Mouse (Mus musculus): Measurements from ENCODE around the gene Msn. TPM values are rescaled to one million over a fixed set of nuclear protein-coding genes. Genes with fewer than 3 reads are reported as not detected.
A peak's percentile ranks its signal among the peaks of the same experiment; 100 is the strongest.

The Msn gene
- total RNA-seq (2021) = 100 to 1,000 TPM; 124 to 133 TPM

- intact Hi-C loops (cut with DNase I) = loop anchor here (2.0 kb wide), 2 partner anchors 35 to 69 kb away; no protein-coding TSS in a partner anchor
Observed at GRCm38 (mm10) chrX:96095509-96096499, at the start of gene Msn. Msn (plus strand) TSS chrX:96096042.

DNA sequence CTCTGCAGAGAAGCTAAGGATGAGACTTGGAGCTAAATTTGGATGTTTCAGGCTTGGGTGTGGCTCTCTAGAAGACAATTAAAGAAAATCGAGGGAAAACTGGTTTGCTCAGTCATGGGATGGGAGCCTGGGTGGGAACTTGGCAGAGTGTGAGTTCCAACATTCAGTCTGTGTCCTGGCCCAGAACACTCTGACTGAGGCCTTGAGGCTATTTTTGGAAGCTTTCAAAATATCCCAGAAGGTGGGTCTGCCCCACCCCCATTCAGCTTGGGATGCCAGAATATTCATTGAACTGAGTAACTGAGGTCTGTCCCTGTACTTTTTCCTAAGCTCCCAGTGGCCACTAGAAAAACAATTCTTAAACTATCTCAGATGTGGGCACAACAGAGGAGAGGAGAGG, 43.0 kb upstream of the Msn start:
- intact Hi-C loops (cut with DNase I) = no loop called here
- DNase-seq (ENCODE audit: low spot score) = peak; percentile 36

More at GRCm38 (mm10) chrX:96095509-96096499, at the start of gene Msn:
- peak; percentile 74 for DNase-seq (ENCODE audit: low spot score)

DNA sequence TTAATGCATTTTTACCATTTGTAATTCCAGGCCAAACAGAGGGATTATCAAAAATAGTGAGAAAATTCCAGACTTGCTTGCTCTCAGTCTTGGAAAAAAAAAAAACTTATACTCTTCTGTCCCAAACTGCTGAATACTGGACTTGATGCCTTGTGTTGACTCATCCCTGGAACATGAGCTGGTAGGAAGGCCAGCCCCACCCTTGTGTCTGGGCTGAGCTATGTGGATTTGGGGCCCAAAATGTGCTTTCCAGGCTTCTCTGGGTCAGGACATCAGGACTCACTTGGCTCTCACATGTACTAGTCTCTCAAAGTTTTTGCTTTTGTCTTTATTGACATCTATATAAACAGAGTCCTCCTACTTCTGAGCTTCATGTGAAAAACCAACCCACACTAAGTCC, 18.1 kb upstream of the Msn start:
- DNase-seq (ENCODE audit: low spot score) = no peak
- intact Hi-C loops (cut with DNase I) = no loop called here

DNA sequence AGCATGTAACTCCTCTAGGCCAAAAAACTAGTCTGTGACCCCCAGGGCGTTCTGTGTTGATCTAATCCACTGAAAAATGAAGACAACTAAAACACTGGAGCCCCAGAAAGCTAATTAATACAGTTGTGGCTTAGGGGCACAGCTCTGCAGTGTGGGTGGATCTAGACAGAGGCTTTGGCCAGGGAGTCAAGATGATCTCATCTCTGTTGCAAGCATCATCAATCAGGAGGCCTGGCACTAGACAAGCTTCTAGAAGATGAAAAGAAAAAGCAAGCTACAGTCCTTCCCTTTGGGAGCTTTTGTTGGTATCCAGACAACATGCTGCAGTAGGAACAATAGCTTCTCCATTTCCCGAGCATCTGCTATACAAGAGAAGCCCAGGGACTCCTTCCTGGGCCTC, 9.6 kb upstream of the Msn start:
- no peak for DNase-seq (ENCODE audit: low spot score)

GRCm38 (mm10) chrX:96096513-96097210, 820 bp downstream of the Msn start:
- DNase-seq (ENCODE audit: low spot score) = peak; percentile 11
- intact Hi-C loops (cut with DNase I) = loop anchor here (2.0 kb wide), 2 partner anchors 34 to 70 kb away; no protein-coding TSS in a partner anchor

More for the DNA sequence above, 9.6 kb upstream of the Msn start:
- intact Hi-C loops (cut with DNase I) = no loop called here

DNA sequence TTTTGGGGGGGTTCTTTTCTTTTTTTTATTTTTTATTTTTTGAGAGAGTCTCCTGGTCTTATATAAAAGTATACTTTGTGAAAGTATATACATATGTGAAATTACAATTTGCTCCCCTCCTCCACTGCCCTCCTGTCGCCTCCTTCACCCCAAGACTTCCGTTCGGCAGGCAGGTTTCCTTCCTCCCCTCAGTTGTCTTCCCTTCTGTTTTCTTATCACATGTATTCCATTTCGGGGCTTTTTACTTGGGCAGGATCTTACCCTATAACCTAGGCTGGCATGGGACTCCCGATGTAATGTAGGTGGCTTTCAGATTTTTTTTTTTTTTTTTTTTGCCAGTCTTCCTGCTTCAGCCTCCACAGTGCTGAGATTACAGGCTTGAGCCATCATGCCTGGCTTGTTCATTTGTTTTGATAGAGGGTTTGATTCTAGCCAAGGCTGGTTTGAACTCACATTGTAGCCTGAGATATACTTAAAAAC, 1.7 kb downstream of the Msn start:
- DNase-seq (ENCODE audit: low spot score) = no peak
- intact Hi-C loops (cut with DNase I) = loop anchor here (2.0 kb wide), 2 partner anchors 33 to 71 kb away; no protein-coding TSS in a partner anchor

- intact Hi-C loops (cut with DNase I) = no loop called here
- DNase-seq (ENCODE audit: low spot score) = no peak
Observed at GRCm38 (mm10) chrX:96099003-96099402, 3.2 kb downstream of the Msn start.

DNA sequence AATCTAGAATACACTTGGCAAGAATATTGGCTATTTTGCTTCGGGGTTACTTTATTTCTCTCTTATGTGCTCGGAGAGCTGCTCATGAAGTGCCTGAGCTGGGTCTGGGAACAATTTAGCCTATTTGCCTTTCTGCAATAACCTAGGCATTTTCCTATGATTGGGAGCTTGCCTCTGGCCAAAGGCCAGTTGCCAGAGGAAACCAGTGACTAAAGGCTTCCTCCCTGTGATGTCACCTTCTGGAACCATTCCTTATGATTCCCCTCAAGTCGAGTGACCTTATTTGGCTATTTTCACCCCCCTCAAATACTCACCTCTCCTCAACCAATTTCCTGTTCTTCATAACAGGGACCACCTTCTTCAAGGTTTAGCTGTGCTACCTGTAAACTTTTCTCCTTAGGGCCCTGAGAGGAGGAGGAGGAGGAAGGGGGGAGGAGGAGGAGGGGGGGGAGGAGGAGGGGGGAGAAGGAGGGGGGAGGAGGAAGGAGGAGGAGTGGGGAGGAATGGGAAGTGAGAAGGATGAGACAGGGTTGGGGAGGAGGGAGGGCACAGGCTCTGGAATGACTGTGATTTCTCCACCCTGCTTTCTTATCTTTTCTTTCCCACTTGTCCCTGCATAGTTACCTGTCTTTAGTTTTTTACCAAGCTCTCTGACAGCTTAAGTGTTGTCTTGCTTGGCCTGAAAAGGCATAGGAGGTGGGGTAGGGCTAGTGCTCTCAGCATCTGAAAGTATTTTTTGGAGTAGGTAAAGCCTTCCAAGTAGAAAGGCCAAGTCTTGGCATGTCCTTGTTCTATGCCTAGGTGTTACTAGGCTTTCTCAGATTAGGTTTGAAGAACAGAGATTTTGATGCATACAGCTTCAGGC, 11.8 kb downstream of the Msn start:
- DNase-seq (ENCODE audit: low spot score) = peak; percentile 46
- intact Hi-C loops (cut with DNase I) = no loop called here

- intact Hi-C loops (cut with DNase I) = no loop called here
- DNase-seq (ENCODE audit: low spot score) = no peak
Observed at GRCm38 (mm10) chrX:96113106-96113634, 17.3 kb downstream of the Msn start.

- DNase-seq (ENCODE audit: low spot score) = no peak
- intact Hi-C loops (cut with DNase I) = no loop called here
Observed at GRCm38 (mm10) chrX:96115501-96115900, 19.7 kb downstream of the Msn start.

DNA sequence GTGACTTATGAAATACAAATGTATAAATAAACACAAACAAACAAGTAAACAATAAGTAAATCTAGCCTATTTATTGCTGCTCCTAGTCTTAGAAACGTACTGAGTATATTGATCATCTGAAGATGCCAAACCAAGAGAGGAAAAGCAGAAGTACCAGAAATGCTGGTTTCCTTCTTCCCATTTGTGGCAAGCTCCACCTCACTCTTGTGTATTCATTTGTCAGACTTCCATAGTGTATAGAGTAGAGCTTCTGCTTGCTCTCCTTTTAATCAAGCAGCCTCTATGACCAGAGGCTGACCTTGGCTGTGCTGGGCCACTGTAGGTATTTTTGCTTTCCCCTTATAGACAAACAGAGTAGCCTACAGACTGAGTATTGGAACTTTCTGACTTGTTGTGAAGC, 21.5 kb downstream of the Msn start:
- intact Hi-C loops (cut with DNase I) = no loop called here
- DNase-seq (ENCODE audit: low spot score) = no peak

GRCm38 (mm10) chrX:96119997-96120396, 24.2 kb downstream of the Msn start:
- intact Hi-C loops (cut with DNase I) = no loop called here
- no peak for DNase-seq (ENCODE audit: low spot score)

DNA sequence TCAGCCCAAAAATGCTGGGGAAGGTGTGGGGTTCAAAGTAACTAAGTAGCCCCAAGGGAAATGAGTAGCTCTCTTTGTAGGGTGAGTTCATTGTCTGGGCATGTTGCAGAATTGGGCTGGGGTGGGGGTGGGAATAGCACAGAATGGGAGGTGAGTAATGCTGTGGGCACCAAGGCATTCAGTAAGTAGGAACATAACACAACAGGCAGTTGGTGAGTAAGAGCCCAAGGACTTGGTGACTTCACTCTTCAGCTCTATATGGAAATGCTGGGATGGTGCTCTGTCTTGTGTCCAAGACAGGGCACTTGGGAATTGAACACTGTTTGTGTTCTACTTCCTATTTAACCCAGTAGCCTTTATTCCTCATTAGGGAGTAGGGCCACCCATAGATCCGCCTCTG, 26.1 kb downstream of the Msn start:
- intact Hi-C loops (cut with DNase I) = no loop called here

GRCm38 (mm10) chrX:96126803-96127202, 31.0 kb downstream of the Msn start:
- intact Hi-C loops (cut with DNase I) = no loop called here
- DNase-seq (ENCODE audit: low spot score) = no peak

More for the DNA sequence above, 26.1 kb downstream of the Msn start:
- DNase-seq (ENCODE audit: low spot score) = no peak

DNA sequence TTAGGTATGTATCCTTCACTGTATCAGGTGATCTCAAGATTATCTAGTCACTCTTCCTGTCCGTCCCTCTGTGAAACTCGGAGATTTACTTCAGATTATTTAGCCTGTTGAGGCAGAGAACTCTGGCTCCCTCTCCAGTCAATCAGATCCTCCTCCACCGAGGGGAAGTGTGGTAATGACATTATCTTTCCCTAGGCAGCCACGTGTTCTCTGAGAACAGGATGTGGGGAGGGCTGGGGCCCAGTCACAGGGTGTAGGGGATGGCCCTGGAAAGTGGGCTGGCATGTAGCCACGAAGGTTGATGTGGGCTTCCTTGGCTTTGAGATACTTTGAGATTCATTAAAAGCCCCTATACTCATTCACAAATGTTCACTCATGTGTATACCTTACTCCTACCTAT, 34.3 kb downstream of the Msn start:
- intact Hi-C loops (cut with DNase I) = loop anchor here (2.0 kb wide), 2 partner anchors 33 to 105 kb away; partner anchors contain the start of gene Msn
- DNase-seq (ENCODE audit: low spot score) = peak; percentile 51

DNA sequence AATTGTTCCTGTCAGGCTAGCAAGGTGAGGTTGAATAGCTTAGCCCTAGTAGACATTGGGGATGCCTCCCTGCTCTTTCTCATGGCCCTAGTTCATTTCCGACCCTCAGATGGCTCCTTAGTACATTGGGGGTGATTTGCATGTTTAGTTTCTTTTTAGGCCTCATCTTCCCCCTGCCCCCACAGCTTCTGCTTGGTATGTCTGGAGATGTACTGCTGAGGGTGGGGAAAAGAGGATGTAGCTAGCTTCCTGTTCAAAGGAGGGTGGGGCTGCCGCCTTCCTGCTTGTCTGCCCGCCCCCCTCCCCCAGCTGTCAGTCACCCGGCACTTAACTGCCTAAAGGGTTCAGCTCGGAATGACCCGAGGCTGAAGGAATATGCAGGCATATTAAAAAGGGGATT, 34.8 kb downstream of the Msn start:
- DNase-seq (ENCODE audit: low spot score) = no peak
- intact Hi-C loops (cut with DNase I) = loop anchor here (2.0 kb wide), 2 partner anchors 34 to 106 kb away; partner anchors contain the start of gene Msn

GRCm38 (mm10) chrX:96133260-96133659, 37.4 kb downstream of the Msn start:
- intact Hi-C loops (cut with DNase I) = no loop called here

GRCm38 (mm10) chrX:96134243-96134661, 38.4 kb downstream of the Msn start:
- no peak for DNase-seq (ENCODE audit: low spot score)
- intact Hi-C loops (cut with DNase I) = no loop called here

More at GRCm38 (mm10) chrX:96133260-96133659, 37.4 kb downstream of the Msn start:
- peak; percentile 57 for DNase-seq (ENCODE audit: low spot score)
